Mouse (Mus musculus) kidney, embryonic 16.5 days (tissue): Measurements from ENCODE around the gene Mark4. TPM values are rescaled to one million over a fixed set of nuclear protein-coding genes. Genes with fewer than 3 reads are reported as not detected.

ENCODE experiments used
- ATAC-seq: fragments of 200-750 bp; cut with Nextera tagmentation; 2 replicates; pipeline ENCODE4 v1.8.0; 2017; ENCODE audit warnings: moderate TSS enrichment; ENCODE audit not compliant: low FRiP score, low TSS enrichment
- H3K27ac ChIP-seq: fragments of 300-500 bp; sonication (generic); 2 replicates; pipeline ENCODE4 v1.5.1; 2014; ENCODE audit warnings: low read length
- H3K27me3 ChIP-seq: fragments of 300-500 bp; sonication (generic); 2 replicates; pipeline ENCODE4 v1.6.1; 2014; ENCODE audit warnings: low read length, control low read depth, mixed read lengths; ENCODE audit not compliant: insufficient read depth
- H3K36me3 ChIP-seq: fragments of 300-500 bp; sonication (generic); 2 replicates; pipeline ENCODE4 v1.6.1; 2014; ENCODE audit warnings: low read length, control low read depth, mixed read lengths; ENCODE audit not compliant: insufficient read depth
- H3K4me1 ChIP-seq: fragments of 300-500 bp; sonication (generic); 2 replicates; pipeline ENCODE4 v1.6.1; 2014; ENCODE audit warnings: low read length, control low read depth, mixed read lengths; ENCODE audit not compliant: insufficient read depth
- H3K4me2 ChIP-seq: fragments of 300-500 bp; sonication (generic); replicated peaks from 2 replicates; pipeline ENCODE4 v1.6.1; 2014; ENCODE audit warnings: low read depth, low read length
- H3K4me3 ChIP-seq: fragments of 300-500 bp; sonication (generic); 2 replicates; pipeline ENCODE4 v1.5.1; 2014; ENCODE audit warnings: mild to moderate bottlenecking, low read length
- H3K9ac ChIP-seq: fragments of 300-500 bp; sonication (generic); replicated peaks from 2 replicates; pipeline ENCODE4 v1.6.1; 2014; ENCODE audit warnings: low read length
- H3K9me3 ChIP-seq: fragments of 300-500 bp; sonication (generic); 2 replicates; pipeline ENCODE4 v1.6.1; 2016; ENCODE audit warnings: low read length, control low read depth
- WGBS: fragments of 180-500 bp; shearing (Covaris S2); extraction: QIAGEN DNeasy Blood & Tissue Kit; methylation state at CpG from one replicate; pipeline ENCODE4 v1.1.7; 2014; 5-methylcytosine and 5-hydroxymethylcytosine counted together
- polyA plus RNA-seq: library from polyadenylated mRNA; unstranded; fragments of >200 nt; fragmentation: Nextera tagmentation; extraction: Ambion mirVana; gene quantifications from 2 replicates; pipeline ENCODE4 v1.2.1, GENCODE M21; 2015

Mark4 gene
- polyA plus RNA-seq, 1 experiment from 2014 or later, result 6.9 TPM

DNA sequence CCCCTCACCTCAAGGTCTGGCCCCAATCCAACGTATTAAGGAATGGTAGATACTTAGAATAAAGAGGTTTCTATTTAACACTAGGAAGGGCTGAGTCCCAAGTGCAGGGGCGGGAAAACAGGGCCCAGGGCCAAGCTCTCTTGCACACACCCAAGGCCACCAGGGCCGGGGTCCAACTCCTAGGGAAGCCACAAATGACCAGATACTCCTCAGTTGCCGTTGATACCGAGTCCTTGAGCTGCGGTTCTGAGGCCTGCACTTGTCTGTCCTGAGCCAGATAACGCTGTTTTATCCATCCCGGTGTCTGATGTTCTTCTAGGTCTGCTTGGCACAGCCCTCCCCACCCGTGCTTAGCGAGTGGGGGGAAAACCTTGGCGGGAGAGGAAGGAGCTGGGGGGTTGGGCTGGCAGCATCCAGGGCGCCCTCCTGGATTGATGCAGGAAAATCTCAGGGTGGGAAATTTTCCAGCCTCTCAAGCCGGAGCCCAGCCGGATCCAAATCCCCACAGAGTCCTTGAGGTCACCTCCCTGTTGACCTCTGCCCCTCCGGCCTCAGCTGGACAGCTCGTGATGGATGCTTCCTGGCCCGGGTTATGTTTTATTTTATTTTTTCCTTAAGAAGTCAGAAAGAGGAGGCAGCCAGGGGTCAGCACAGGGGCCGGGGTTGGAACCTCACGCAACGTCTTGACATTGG is 37.0 kb upstream of the Mark4 start:
- H3K27ac ChIP-seq, result no peak overlapping the region
- no peak; the same call in 1 of the 2 replicates for ATAC-seq
- H3K4me1 ChIP-seq, result peaks cover 4% of the 10 kb centered on the region; the same call in 1 of the 2 replicates
- no peaks in the 10 kb centered on the region for H3K36me3 ChIP-seq
- WGBS, result 43% methylated on average over 20 of the region's 20 CpGs
- H3K4me3 ChIP-seq, result no peak overlapping the region
- no peak overlapping the region for H3K4me2 ChIP-seq
- no peaks in the 10 kb centered on the region for H3K9me3 ChIP-seq
- H3K27me3 ChIP-seq, result peaks cover 11% of the 10 kb centered on the region
- H3K9ac ChIP-seq, result no peak overlapping the region

DNA sequence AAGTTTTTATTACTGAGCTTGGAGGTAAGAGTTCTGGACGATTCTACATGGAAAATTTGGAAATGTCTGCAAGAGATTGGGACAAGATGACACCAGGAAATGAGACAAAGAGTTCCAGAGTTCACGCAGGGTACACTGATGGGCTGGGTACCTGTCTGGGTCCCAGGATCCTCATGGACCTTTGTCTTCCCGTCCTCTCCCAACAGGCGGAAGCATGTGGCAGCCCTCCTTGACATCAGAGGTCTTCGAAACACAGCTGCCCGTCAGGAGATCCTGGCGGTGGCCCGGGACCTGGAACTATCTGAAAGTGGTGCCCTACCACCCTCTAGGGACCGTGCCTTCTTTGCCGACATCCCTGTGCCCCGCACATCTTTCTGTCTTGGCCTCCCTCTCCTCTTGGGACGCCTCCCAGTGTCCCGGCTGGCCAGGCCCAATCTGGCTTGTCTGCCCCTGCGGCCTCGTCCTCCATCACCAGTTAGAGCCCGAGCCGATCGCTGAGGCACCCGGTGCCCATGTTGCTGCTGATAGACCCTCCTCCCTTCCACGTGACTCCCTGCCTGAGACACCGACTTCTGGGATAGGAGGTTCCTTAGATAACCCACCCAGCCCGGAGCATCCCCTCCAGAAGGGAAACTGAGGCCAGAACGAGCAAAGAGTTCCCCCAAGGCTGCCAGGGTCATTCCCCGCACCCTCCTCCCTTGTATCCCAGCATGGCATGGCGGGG is 36.3 kb upstream of the Mark4 start:
- no peak overlapping the region for H3K9ac ChIP-seq
- peaks cover 18% of the 10 kb centered on the region for H3K27me3 ChIP-seq
- H3K9me3 ChIP-seq, result no peaks in the 10 kb centered on the region
- H3K27ac ChIP-seq, result no peak overlapping the region
- WGBS, result 82% methylated on average over 25 of the region's 25 CpGs
- no peak overlapping the region for H3K4me3 ChIP-seq
- H3K36me3 ChIP-seq, result no peaks in the 10 kb centered on the region
- H3K4me2 ChIP-seq, result no peak overlapping the region
- ATAC-seq, result no peak
- peaks cover 4% of the 10 kb centered on the region; the same call in 1 of the 2 replicates for H3K4me1 ChIP-seq

DNA sequence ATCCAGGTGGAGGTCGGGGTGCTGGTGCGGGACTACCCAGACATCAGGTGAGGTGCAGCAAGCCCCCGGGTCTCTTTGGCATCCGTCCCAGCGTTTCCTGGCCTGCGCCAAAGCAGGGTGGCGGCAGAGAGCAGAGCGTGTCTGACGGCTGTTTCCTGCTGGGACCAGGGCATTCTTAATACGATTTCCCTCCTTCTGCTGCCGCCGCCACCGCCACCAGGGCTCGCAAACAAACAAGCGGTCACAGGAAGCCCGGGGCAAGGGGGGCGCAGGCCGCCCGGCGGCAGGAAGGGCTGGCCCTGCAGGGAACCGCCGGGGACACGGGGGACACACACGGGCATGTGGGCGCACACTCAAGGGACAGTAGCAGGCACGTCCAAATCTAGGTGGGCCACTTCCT is 33.1 kb upstream of the Mark4 start:
- Histone ChIP-seq H3K9me3 (no peaks in the 10 kb centered on the region), H3K4me3 (peak overlapping the region; percentile 33), H3K27me3 (peaks cover 43% of the 10 kb centered on the region), H3K9ac (peak overlapping the region; percentile 58), H3K4me2 (peak overlapping the region; percentile 56), H3K27ac (peak overlapping the region; percentile 50; the same call in 1 of the 2 replicates), H3K36me3 (no peaks in the 10 kb centered on the region), H3K4me1 (peaks cover 11% of the 10 kb centered on the region; the same call in 1 of the 2 replicates)
- ATAC-seq, result peak; percentile 49
- WGBS, result 2% methylated on average over 26 of the region's 26 CpGs

DNA sequence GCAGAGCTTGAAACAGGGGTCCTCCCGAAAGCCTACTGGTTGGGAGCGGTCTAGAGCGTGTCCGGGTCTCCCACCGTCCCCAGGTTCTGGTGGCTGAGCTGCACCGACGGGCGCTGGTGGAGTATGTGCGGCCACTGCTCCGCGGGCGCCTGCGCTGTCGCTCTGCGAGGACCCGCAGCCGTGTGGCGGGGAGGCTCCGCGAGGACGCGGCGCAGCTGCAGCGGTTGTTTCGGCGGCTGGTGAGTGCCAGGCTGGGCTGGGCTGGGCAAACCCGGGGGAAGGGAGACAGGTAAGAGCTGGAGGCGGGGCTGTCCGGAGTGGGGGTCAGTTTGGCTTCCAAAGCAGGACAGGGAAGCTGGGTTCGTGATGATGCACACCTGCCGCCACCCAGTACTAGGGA is 30.9 kb upstream of the Mark4 start:
- Histone ChIP-seq H3K4me1 (peaks cover 11% of the 10 kb centered on the region; the same call in 1 of the 2 replicates), H3K36me3 (no peaks in the 10 kb centered on the region), H3K4me2 (peak overlapping the region; percentile 47), H3K27ac (no peak overlapping the region), H3K4me3 (peak overlapping the region; percentile 29), H3K9ac (no peak overlapping the region; the same call in 1 of the 2 replicates), H3K9me3 (no peaks in the 10 kb centered on the region), H3K27me3 (peaks cover 43% of the 10 kb centered on the region)
- no peak for ATAC-seq
- WGBS, result 11% methylated on average over 31 of the region's 31 CpGs

DNA sequence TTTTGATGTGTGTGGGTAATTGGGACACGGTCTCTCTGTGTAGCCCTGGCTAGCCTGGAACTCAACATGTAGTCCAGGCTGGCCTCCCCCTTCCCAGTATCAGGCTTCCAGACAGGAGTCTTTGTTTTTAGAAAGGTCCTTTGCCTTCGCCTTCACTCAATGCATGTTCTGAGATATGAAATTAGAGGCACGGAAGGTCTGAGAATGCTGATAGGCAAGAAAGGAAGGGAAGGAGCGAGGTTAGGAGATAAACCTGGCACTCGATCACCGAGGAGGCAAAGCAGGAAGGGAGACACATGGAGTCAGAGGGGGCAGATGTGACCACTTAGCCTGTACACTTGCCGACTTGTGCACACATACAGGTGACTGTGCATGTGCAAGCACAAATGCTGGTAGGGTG is 27.9 kb upstream of the Mark4 start:
- H3K27me3 ChIP-seq, result peaks cover 41% of the 10 kb centered on the region
- H3K36me3 ChIP-seq, result no peaks in the 10 kb centered on the region
- 90% methylated on average over 7 of the region's 7 CpGs for WGBS
- no peak overlapping the region for H3K4me2 ChIP-seq
- no peak overlapping the region for H3K27ac ChIP-seq
- no peak overlapping the region for H3K4me3 ChIP-seq
- no peaks in the 10 kb centered on the region for H3K9me3 ChIP-seq
- H3K4me1 ChIP-seq, result 0 out of 2 replicates have a peak, but pooled peaks cover 7% of the 10 kb centered on the region
- ATAC-seq, result no peak
- H3K9ac ChIP-seq, result no peak overlapping the region

DNA sequence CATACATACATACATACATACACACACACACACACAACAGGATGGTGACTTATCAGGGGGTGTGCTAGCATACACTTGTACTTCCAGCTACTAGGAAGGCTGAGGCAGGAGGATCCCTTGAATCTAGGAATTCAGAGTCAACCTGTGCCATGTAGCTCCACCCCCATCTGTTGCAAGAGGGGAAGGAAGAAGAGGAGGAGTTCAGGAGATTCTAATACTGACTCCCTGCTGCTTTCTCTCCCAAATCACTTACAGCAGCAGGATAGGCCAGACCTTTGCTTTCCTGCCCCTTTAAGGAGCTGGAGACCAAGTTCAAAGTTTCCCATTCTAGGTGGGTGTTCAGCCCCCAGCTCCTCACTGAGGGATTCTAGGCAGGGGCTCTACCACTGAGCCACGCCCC is 26.9 kb upstream of the Mark4 start:
- no peak overlapping the region for H3K4me3 ChIP-seq
- ATAC-seq, result no peak

GRCm38 (mm10) chr7:19483281-19483680 is 24.7 kb upstream of the Mark4 start:
- H3K4me2 ChIP-seq, result no peak overlapping the region
- no peak overlapping the region for H3K4me3 ChIP-seq

More for the DNA sequence above, 26.9 kb upstream of the Mark4 start:
- H3K9me3 ChIP-seq, result no peaks in the 10 kb centered on the region
- no peak overlapping the region for H3K27ac ChIP-seq
- H3K4me1 ChIP-seq, result 0 out of 2 replicates have a peak, but pooled peaks cover 7% of the 10 kb centered on the region
- H3K9ac ChIP-seq, result no peak overlapping the region
- H3K27me3 ChIP-seq, result peaks cover 31% of the 10 kb centered on the region
- 100% methylated on average over 1 of the region's 1 CpGs for WGBS
- no peaks in the 10 kb centered on the region for H3K36me3 ChIP-seq
- no peak overlapping the region for H3K4me2 ChIP-seq

DNA sequence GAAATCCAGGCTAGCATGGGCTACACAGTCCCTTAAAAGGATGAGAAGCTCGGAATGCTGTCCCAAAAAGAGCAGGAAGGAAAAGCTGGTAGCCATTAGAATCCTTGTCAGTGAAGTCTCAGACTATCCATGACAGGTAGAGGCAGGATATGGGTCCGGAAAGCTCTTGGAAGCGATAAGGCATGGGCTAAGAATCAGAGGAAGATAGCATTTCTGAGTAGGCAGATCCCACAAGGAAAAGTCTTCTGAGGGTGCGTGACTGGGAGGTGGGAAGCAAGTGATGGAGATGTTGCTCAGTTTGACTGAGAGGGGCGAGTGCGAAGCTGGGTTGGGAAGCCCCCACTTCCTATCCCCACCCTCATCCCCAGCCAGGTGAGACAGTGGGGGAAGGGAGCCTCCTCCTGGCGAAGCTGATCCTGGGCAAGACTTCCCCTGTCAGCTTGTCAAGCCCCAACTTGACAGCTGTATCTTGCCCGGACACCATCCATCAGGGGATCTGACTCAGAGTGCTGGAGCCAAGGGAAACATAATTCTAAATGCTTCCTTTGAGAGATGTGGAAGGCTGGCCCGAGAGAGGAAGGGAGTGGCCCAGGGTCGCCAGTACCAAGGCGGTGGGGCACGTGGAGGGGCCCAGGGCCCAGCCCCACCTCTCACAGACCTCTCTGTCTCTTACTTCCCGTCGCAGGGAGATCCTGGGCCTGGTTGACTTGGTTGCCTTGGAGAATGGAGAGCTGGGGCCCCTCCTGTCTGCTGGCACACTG is 19.2 kb upstream of the Mark4 start:
- 0 out of 2 replicates have a peak, but pooled peaks have one; percentile 21 for ATAC-seq
- no peak overlapping the region for H3K4me3 ChIP-seq
- H3K27me3 ChIP-seq, result peaks cover 12% of the 10 kb centered on the region
- H3K36me3 ChIP-seq, result no peaks in the 10 kb centered on the region
- WGBS, result 29% methylated on average over 14 of the region's 14 CpGs
- no peak overlapping the region for H3K9ac ChIP-seq
- peaks cover 8% of the 10 kb centered on the region; the same call in 1 of the 2 replicates for H3K4me1 ChIP-seq
- H3K4me2 ChIP-seq, result no peak overlapping the region
- H3K27ac ChIP-seq, result no peak overlapping the region; the same call in 1 of the 2 replicates
- no peaks in the 10 kb centered on the region for H3K9me3 ChIP-seq

More at GRCm38 (mm10) chr7:19483281-19483680, 24.7 kb upstream of the Mark4 start:
- no peak overlapping the region for H3K27ac ChIP-seq
- no peak for ATAC-seq
- H3K27me3 ChIP-seq, result peaks cover 8% of the 10 kb centered on the region
- no peaks in the 10 kb centered on the region for H3K9me3 ChIP-seq
- no peaks in the 10 kb centered on the region for H3K4me1 ChIP-seq
- no peak overlapping the region for H3K9ac ChIP-seq
- no peaks in the 10 kb centered on the region for H3K36me3 ChIP-seq
- 84% methylated on average over 8 of the region's 8 CpGs for WGBS

- H3K9me3 ChIP-seq, result no peaks in the 10 kb centered on the region
- H3K4me1 ChIP-seq, result peaks cover 8% of the 10 kb centered on the region; the same call in 1 of the 2 replicates
Observed at GRCm38 (mm10) chr7:19477084-19477483, 18.5 kb upstream of the Mark4 start.

More at GRCm38 (mm10) chr7:19477084-19477483, 18.5 kb upstream of the Mark4 start:
- WGBS, result 73% methylated on average over 2 of the region's 2 CpGs
- Histone ChIP-seq H3K4me3 (no peak overlapping the region), H3K27me3 (peaks cover 19% of the 10 kb centered on the region), H3K4me2 (no peak overlapping the region), H3K27ac (no peak overlapping the region; the same call in 1 of the 2 replicates), H3K36me3 (no peaks in the 10 kb centered on the region), H3K9ac (no peak overlapping the region)
- ATAC-seq, result no peak
